Mouse (Mus musculus): ENCODE data around the gene Vangl2.

- no peak for TF ChIP-seq POLR2A (IDR thresholded peaks at IDR 0.05; ENCODE audit: insufficient read depth, low read depth, low read length)
- TF ChIP-seq CTCF (IDR thresholded peaks at IDR 0.05) = no peak
These were observed 43.3 kb upstream of the Vangl2 start for GRCm38 (mm10) chr1:172071556-172071955.
